Mouse (Mus musculus): Measurements from ENCODE around the gene Fancb. TPM values are rescaled to one million over a fixed set of nuclear protein-coding genes. Genes with fewer than 3 reads are reported as not detected.

Gene Fancb
- total RNA-seq (2015; ENCODE audit: low replicate concordance) (0.19 and 1.0 TPM in 2 replicates), total RNA-seq (2017; ENCODE audit: low replicate concordance) (3.4 and 5.2 TPM in 2 replicates)

DNA sequence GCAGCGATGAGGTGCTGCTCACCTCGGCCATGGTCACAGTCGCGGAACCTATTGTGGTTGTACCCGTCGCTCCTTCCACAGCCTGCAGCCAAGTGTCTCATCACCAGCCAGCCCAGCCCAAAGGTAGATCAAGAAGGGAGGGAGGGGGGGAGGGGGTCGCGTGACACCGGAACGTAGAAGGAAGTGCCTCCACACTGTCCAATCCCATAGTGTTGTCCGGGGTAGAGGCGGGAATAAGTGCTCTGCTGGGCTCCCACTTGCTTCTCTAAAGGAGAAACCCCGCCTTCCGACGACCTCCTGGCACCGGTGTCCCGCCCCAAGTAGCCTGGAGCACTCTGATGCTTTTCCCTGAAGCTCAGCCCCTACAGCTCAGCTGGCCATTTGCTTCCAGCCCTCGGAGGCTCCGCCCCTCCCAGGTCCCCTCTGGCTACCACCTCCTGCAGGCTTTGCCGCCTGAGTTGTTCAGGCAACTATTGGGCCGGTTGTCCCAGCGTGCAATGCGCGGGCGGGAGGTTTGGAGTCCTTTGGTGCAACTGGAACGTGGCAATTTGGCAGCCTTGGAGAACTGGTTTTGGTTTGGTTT lies at the start of gene Fancb, which contains the start of gene Mospd2:
TSS of gene Fancb (plus strand) at position 400 of the 583 bp plus-strand sequence.
TSS of gene Mospd2 (minus strand) at position 183 of the 583 bp plus-strand sequence.
- peak; percentile 100 for ATAC-seq (replicated peaks; ENCODE audit: low FRiP score, poor library complexity, severe bottlenecking)

- no peak for ATAC-seq (replicated peaks; ENCODE audit: low FRiP score, poor library complexity, severe bottlenecking)
Observed at GRCm38 (mm10) chrX:164941540-164941939, 38.9 kb upstream of the Fancb start.

GRCm38 (mm10) chrX:164951858-164952576 lies 28.4 kb upstream of the Fancb start:
- ATAC-seq (replicated peaks; ENCODE audit: low FRiP score, poor library complexity, severe bottlenecking) = no peak

DNA sequence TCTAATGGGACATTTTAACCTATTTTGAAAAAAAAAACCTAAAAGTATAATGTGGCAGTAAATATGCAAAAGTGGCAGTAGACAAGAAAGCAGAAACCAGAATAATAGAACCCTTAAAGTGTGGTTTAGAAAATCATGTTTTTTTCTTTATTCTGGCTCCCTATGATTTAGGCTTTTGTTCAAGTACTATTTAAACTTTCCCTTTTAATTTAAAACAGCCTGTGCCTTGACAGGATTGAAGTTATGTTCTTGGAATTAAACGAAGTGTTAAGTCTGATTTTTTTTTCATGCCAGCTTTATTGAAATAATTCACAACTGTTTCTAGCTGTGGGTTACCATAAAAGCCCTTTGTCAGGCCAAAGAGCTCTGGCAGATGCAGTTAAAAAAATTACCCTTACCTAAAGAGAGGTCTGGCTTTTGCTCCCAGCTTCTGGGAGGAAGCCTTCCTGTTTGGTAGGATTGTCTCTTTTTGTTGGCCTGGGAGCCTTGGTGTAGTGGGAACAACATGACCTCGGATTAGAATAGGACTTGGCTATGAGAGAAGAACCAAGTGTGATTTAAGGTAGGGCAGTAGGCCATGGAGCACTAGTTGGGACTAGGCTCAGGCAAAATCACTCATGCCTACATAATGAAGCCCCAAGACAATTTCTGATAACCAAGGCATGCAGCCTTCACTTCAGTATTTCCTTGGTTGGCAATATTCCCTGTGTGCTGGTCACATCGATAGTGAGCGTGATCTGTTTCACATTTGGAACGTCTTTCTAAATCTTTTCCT lies 27.6 kb upstream of the Fancb start:
- no peak for ATAC-seq (replicated peaks; ENCODE audit: low FRiP score, poor library complexity, severe bottlenecking)

- no peak for ATAC-seq (replicated peaks; ENCODE audit: low FRiP score, poor library complexity, severe bottlenecking)
Observed at GRCm38 (mm10) chrX:164965750-164966448, 14.5 kb upstream of the Fancb start.

- no peak for ATAC-seq (replicated peaks; ENCODE audit: low FRiP score, poor library complexity, severe bottlenecking)
Observed at GRCm38 (mm10) chrX:164971206-164971605, 9.2 kb upstream of the Fancb start.

DNA sequence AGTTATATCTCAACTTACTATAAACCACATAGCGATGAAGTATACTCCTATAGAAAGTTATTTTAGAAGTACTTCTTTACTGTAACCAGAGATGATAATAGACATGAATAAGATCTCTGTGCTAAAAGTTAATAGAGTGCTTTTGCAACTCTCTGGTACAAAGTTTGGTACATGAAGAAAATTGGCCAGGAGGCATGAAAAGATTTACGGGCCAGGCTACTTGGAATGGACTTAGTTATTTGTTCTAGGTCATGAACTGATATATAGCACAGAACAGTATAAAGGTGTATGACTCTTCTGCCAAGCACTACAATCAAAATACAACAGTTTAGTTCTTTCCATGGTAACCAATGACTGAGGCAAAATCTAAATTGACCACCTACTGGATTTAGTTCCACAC lies 1.5 kb upstream of the Fancb start:
- ATAC-seq (replicated peaks; ENCODE audit: low FRiP score, poor library complexity, severe bottlenecking) = no peak

DNA sequence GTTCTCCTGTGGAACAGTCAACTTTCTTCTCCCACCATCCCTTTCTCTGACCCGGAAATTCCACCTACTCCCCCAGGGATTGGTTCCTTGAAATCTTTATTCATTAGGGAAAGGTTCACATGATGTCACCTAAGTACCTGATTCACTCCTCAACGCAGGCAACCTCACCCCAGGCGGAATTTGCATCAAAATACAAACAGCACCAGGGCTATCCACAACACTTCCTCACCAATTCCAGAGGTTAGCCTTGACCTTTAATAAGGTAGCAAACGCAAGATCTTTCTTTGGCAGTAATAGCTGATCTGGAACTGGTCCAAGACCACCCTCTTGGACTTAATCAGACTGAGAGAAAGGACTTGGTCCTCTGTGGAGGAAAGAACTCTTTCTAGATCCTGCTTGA lies 22.7 kb downstream of the Fancb start:
- no peak for ATAC-seq (replicated peaks; ENCODE audit: low FRiP score, poor library complexity, severe bottlenecking)

DNA sequence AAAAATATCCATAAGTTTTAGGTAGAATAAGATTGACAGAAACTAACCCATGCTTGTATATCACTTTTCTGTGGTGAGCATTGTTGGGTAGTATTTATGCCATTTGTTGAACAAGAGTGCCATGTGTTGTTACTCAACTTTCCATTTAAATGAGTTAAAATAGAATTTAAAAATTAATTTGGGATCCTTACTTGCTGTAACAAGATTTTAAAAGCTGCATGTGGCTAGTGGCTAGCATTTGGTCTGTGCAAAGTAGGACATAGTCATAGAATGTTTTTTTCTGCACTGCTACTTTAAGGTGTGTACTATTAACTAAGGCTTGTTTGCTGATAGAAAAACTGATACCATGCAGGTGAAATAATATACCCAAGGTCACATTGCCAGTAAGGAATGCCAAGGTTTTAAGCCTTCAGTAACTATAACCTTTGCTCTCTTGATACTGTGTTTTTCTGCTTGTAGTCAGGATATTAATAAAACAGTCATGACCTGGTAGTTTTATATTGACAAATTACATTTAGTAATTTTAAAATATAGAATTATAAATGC lies 24.5 kb downstream of the Fancb start, which contains the start of gene Gm17604:
TSS of gene Gm17604 (minus strand) at position 51 of the 546 bp plus-strand sequence.
- ATAC-seq (replicated peaks; ENCODE audit: low FRiP score, poor library complexity, severe bottlenecking) = no peak

Other genes starting within 250 kb of the Fancb start
- 11.0 and 15.0 TPM in 2 replicates for gene Mospd2, start 217 bp upstream of the Fancb start, total RNA-seq (2015; ENCODE audit: low replicate concordance)
- 12.3 and 17.5 TPM in 2 replicates for gene Mospd2, start 217 bp upstream of the Fancb start, total RNA-seq (2017; ENCODE audit: low replicate concordance)
- not detected in 2 replicates for gene Gm17604, start 24.2 kb downstream of the Fancb start, total RNA-seq (2015; ENCODE audit: low replicate concordance)
- not detected in 2 replicates for gene Gm17604, start 24.2 kb downstream of the Fancb start, total RNA-seq (2017; ENCODE audit: low replicate concordance)